Mouse (Mus musculus) hindbrain, embryonic 15.5 days (tissue): ENCODE results near the gene Kcna5. TPM values are rescaled to one million over a fixed set of nuclear protein-coding genes. Genes with fewer than 3 reads are reported as not detected.

ENCODE experiments used
- ATAC-seq: fragments of 200-750 bp; cut with Nextera tagmentation; 2 replicates; pipeline ENCODE4 v1.8.0; 2017; ENCODE audit warnings: low read depth, moderate number of reproducible peaks, moderate TSS enrichment; ENCODE audit not compliant: low FRiP score
- H3K27ac ChIP-seq: fragments of 300-500 bp; sonication (generic); replicated peaks from 2 replicates; pipeline ENCODE4 v1.5.1; 2015; ENCODE audit warnings: mild to moderate bottlenecking, inconsistent platforms
- H3K27me3 ChIP-seq: fragments of 300-500 bp; sonication (generic); 2 replicates; pipeline ENCODE4 v1.6.1; 2015; ENCODE audit warnings: control low read depth, inconsistent platforms
- H3K36me3 ChIP-seq: fragments of 300-500 bp; sonication (generic); 2 replicates; pipeline ENCODE4 v1.6.1; 2015; ENCODE audit warnings: control low read depth, inconsistent platforms
- H3K4me1 ChIP-seq: fragments of 300-500 bp; sonication (generic); replicated peaks from 2 replicates; pipeline ENCODE4 v1.6.1; 2015; ENCODE audit warnings: control low read depth, inconsistent platforms
- H3K4me2 ChIP-seq: fragments of 300-500 bp; sonication (generic); 2 replicates; pipeline ENCODE4 v1.6.1; 2015; ENCODE audit warnings: moderate library complexity, mild to moderate bottlenecking, inconsistent platforms
- H3K4me3 ChIP-seq: fragments of 300-500 bp; sonication (generic); 2 replicates; pipeline ENCODE4 v1.5.1; 2015; ENCODE audit warnings: mild to moderate bottlenecking, inconsistent platforms
- H3K9ac ChIP-seq: fragments of 300-500 bp; sonication (generic); 2 replicates; pipeline ENCODE4 v1.6.1; 2015; ENCODE audit warnings: inconsistent platforms
- H3K9me3 ChIP-seq: fragments of 300-500 bp; sonication (generic); 2 replicates; pipeline ENCODE4 v1.6.1; 2016; ENCODE audit warnings: control low read depth, inconsistent platforms
- WGBS: fragments of 180-500 bp; shearing (Covaris S2); methylation state at CpG from one replicate; pipeline ENCODE4 v1.1.7; 2015; 5-methylcytosine and 5-hydroxymethylcytosine counted together
- polyA plus RNA-seq: library from polyadenylated mRNA; unstranded; fragments of >200 nt; fragmentation: Nextera tagmentation; extraction: Ambion mirVana; gene quantifications from 2 replicates; pipeline ENCODE4 v1.2.1, GENCODE M21; 2015

The Kcna5 gene
- polyA plus RNA-seq, 1 experiment from 2014 or later: 3.2 TPM

- peak overlapping the region; percentile 55 for H3K4me2 ChIP-seq
- no peaks in the 10 kb centered on the region for H3K36me3 ChIP-seq
- peaks cover 18% of the 10 kb centered on the region for H3K4me1 ChIP-seq
- ATAC-seq: no peak; the same call in 1 of the 2 replicates
- 14% methylated on average over 31 of the region's 31 CpGs for WGBS
- no peaks in the 10 kb centered on the region; the same call in 1 of the 2 replicates for H3K27me3 ChIP-seq
- H3K9ac ChIP-seq: 0 out of 2 replicates have a peak overlapping the region, but pooled peaks have one; percentile 22
- H3K4me3 ChIP-seq: peak overlapping the region; percentile 20
- peak overlapping the region; percentile 62 for H3K27ac ChIP-seq
- no peaks in the 10 kb centered on the region for H3K9me3 ChIP-seq
Observed at GRCm38 (mm10) chr6:126534531-126535207, 543 bp downstream of the Kcna5 start.

GRCm38 (mm10) chr6:126531306-126531705, 3.9 kb downstream of the Kcna5 start:
- Histone ChIP-seq H3K9me3 (no peaks in the 10 kb centered on the region), H3K4me3 (no peak overlapping the region), H3K27me3 (no peaks in the 10 kb centered on the region; the same call in 1 of the 2 replicates), H3K4me2 (no peak overlapping the region), H3K9ac (no peak overlapping the region), H3K36me3 (no peaks in the 10 kb centered on the region), H3K27ac (no peak overlapping the region), H3K4me1 (peaks cover 18% of the 10 kb centered on the region)
- no peak for ATAC-seq
- WGBS: 49% methylated on average over 4 of the region's 4 CpGs

- no peak for ATAC-seq
- 89% methylated on average over 3 of the region's 3 CpGs for WGBS
Observed at GRCm38 (mm10) chr6:126530019-126530418, 5.2 kb downstream of the Kcna5 start.

GRCm38 (mm10) chr6:126514720-126515119, 20.5 kb downstream of the Kcna5 start:
- peak; percentile 75 for ATAC-seq
- Histone ChIP-seq H3K27ac (no peak overlapping the region), H3K36me3 (no peaks in the 10 kb centered on the region), H3K27me3 (no peaks in the 10 kb centered on the region), H3K4me2 (peak overlapping the region; percentile 33), H3K9me3 (no peaks in the 10 kb centered on the region), H3K4me1 (peaks cover 8% of the 10 kb centered on the region; the same call in 1 of the 2 replicates), H3K9ac (no peak overlapping the region), H3K4me3 (no peak overlapping the region)
- WGBS: 26% methylated on average over 10 of the region's 10 CpGs

More at GRCm38 (mm10) chr6:126530019-126530418, 5.2 kb downstream of the Kcna5 start:
- Histone ChIP-seq H3K9me3 (no peaks in the 10 kb centered on the region), H3K4me2 (no peak overlapping the region), H3K36me3 (no peaks in the 10 kb centered on the region), H3K4me1 (peaks cover 11% of the 10 kb centered on the region), H3K27ac (no peak overlapping the region), H3K27me3 (no peaks in the 10 kb centered on the region; the same call in 1 of the 2 replicates), H3K4me3 (no peak overlapping the region), H3K9ac (no peak overlapping the region)

- ATAC-seq: no peak
- no peaks in the 10 kb centered on the region for H3K27me3 ChIP-seq
- H3K27ac ChIP-seq: no peak overlapping the region
- WGBS: 80% methylated on average over 3 of the region's 3 CpGs
- H3K4me3 ChIP-seq: no peak overlapping the region
- H3K4me2 ChIP-seq: no peak overlapping the region
- no peak overlapping the region for H3K9ac ChIP-seq
- no peaks in the 10 kb centered on the region for H3K36me3 ChIP-seq
- H3K4me1 ChIP-seq: peaks cover 8% of the 10 kb centered on the region; the same call in 1 of the 2 replicates
- H3K9me3 ChIP-seq: no peaks in the 10 kb centered on the region
Observed at GRCm38 (mm10) chr6:126513714-126514248, 21.4 kb downstream of the Kcna5 start.

GRCm38 (mm10) chr6:126513154-126513553, 22.1 kb downstream of the Kcna5 start:
- Histone ChIP-seq H3K9ac (no peak overlapping the region), H3K4me1 (peaks cover 8% of the 10 kb centered on the region; the same call in 1 of the 2 replicates), H3K9me3 (no peaks in the 10 kb centered on the region), H3K36me3 (no peaks in the 10 kb centered on the region), H3K4me2 (no peak overlapping the region), H3K4me3 (no peak overlapping the region), H3K27me3 (no peaks in the 10 kb centered on the region), H3K27ac (no peak overlapping the region)
- WGBS: 89% methylated on average over 3 of the region's 3 CpGs
- no peak for ATAC-seq

- Histone ChIP-seq H3K27me3 (no peaks in the 10 kb centered on the region), H3K9me3 (no peaks in the 10 kb centered on the region), H3K4me2 (no peak overlapping the region), H3K36me3 (no peaks in the 10 kb centered on the region), H3K4me1 (no peaks in the 10 kb centered on the region), H3K9ac (no peak overlapping the region), H3K27ac (no peak overlapping the region), H3K4me3 (no peak overlapping the region)
- no peak for ATAC-seq
- 74% methylated on average over 6 of the region's 6 CpGs for WGBS
Observed at GRCm38 (mm10) chr6:126508671-126509070, 26.5 kb downstream of the Kcna5 start.

GRCm38 (mm10) chr6:126503920-126504319, 31.3 kb downstream of the Kcna5 start:
- no peaks in the 10 kb centered on the region for H3K27me3 ChIP-seq
- no peaks in the 10 kb centered on the region for H3K4me1 ChIP-seq
- no peak overlapping the region for H3K9ac ChIP-seq
- no peaks in the 10 kb centered on the region for H3K9me3 ChIP-seq
- no peak overlapping the region for H3K27ac ChIP-seq
- H3K4me2 ChIP-seq: no peak overlapping the region
- 69% methylated on average over 8 of the region's 8 CpGs for WGBS
- ATAC-seq: no peak
- no peak overlapping the region for H3K4me3 ChIP-seq
- H3K36me3 ChIP-seq: no peaks in the 10 kb centered on the region

GRCm38 (mm10) chr6:126502691-126503301, 32.4 kb downstream of the Kcna5 start:
- peaks cover under 1% of the 10 kb centered on the region; the same call in 1 of the 2 replicates for H3K4me1 ChIP-seq
- H3K9me3 ChIP-seq: no peaks in the 10 kb centered on the region
- H3K4me2 ChIP-seq: no peak overlapping the region
- 27% methylated on average over 9 of the region's 9 CpGs for WGBS
- no peaks in the 10 kb centered on the region for H3K36me3 ChIP-seq
- H3K27me3 ChIP-seq: no peaks in the 10 kb centered on the region
- no peak overlapping the region for H3K4me3 ChIP-seq
- no peak overlapping the region for H3K27ac ChIP-seq
- no peak overlapping the region for H3K9ac ChIP-seq
- ATAC-seq: no peak

GRCm38 (mm10) chr6:126500985-126501384, 34.2 kb downstream of the Kcna5 start:
- no peak overlapping the region for H3K4me3 ChIP-seq
- no peak overlapping the region for H3K4me2 ChIP-seq
- H3K9me3 ChIP-seq: no peaks in the 10 kb centered on the region
- no peak for ATAC-seq
- no peak overlapping the region for H3K27ac ChIP-seq
- peaks cover 12% of the 10 kb centered on the region for H3K4me1 ChIP-seq
- no peak overlapping the region for H3K9ac ChIP-seq
- WGBS: 86% methylated on average over 6 of the region's 6 CpGs
- no peaks in the 10 kb centered on the region for H3K27me3 ChIP-seq
- no peaks in the 10 kb centered on the region for H3K36me3 ChIP-seq

GRCm38 (mm10) chr6:126500088-126500487, 35.1 kb downstream of the Kcna5 start:
- H3K4me1 ChIP-seq: peaks cover 12% of the 10 kb centered on the region
- H3K4me3 ChIP-seq: no peak overlapping the region
- no peak overlapping the region for H3K9ac ChIP-seq
- WGBS: 17% methylated on average over 8 of the region's 8 CpGs
- no peaks in the 10 kb centered on the region for H3K27me3 ChIP-seq
- H3K4me2 ChIP-seq: no peak overlapping the region
- H3K9me3 ChIP-seq: no peaks in the 10 kb centered on the region
- H3K36me3 ChIP-seq: no peaks in the 10 kb centered on the region
- no peak overlapping the region for H3K27ac ChIP-seq
- ATAC-seq: no peak

GRCm38 (mm10) chr6:126497878-126498277, 37.3 kb downstream of the Kcna5 start:
- H3K27me3 ChIP-seq: no peaks in the 10 kb centered on the region
- H3K4me3 ChIP-seq: no peak overlapping the region
- H3K36me3 ChIP-seq: no peaks in the 10 kb centered on the region
- peaks cover 12% of the 10 kb centered on the region for H3K4me1 ChIP-seq
- no peaks in the 10 kb centered on the region for H3K9me3 ChIP-seq
- H3K27ac ChIP-seq: no peak overlapping the region
- H3K9ac ChIP-seq: no peak overlapping the region
- 56% methylated on average over 5 of the region's 5 CpGs for WGBS
- peak; percentile 67 for ATAC-seq
- no peak overlapping the region for H3K4me2 ChIP-seq
